Mouse (Mus musculus) midbrain, postnatal 0 days (tissue): Measurements from ENCODE around the gene Rnf25. TPM values are rescaled to one million over a fixed set of nuclear protein-coding genes. Genes with fewer than 3 reads are reported as not detected.

Experiments
- ATAC-seq: fragments of 200-750 bp; cut with Nextera tagmentation; 2 replicates; pipeline ENCODE4 v1.8.0; 2017; ENCODE audit warnings: moderate number of reproducible peaks, mild to moderate bottlenecking, moderate TSS enrichment, moderate library complexity; ENCODE audit not compliant: low FRiP score
- DNase-seq: peaks from one replicate; pipeline ENCODE4 v3.0.0-alpha.2; 2015; ENCODE audit warnings: low spot score
- H3K27ac ChIP-seq: fragments of 300-500 bp; sonication (generic); 2 replicates; pipeline ENCODE4 v1.5.1; 2014; ENCODE audit warnings: low read depth, mild to moderate bottlenecking, low read length, mixed read lengths
- H3K27me3 ChIP-seq: fragments of 300-500 bp; sonication (generic); 2 replicates; pipeline ENCODE4 v1.6.1; 2014; ENCODE audit warnings: low read length, control low read depth, mixed read lengths; ENCODE audit not compliant: insufficient read depth
- H3K36me3 ChIP-seq: fragments of 300-500 bp; sonication (generic); 2 replicates; pipeline ENCODE4 v1.6.1; 2014; ENCODE audit warnings: low read length, control low read depth, mixed read lengths; ENCODE audit not compliant: insufficient read depth
- H3K4me1 ChIP-seq: fragments of 300-500 bp; sonication (generic); 2 replicates; pipeline ENCODE4 v1.6.1; 2014; ENCODE audit warnings: mild to moderate bottlenecking, control low read depth, antibody characterized with exemption, low read length, mixed read lengths; ENCODE audit not compliant: insufficient read depth
- H3K4me2 ChIP-seq: fragments of 300-500 bp; sonication (generic); 2 replicates; pipeline ENCODE4 v1.6.1; 2014; ENCODE audit warnings: low read depth, mild to moderate bottlenecking, low read length, mixed read lengths; ENCODE audit not compliant: poor library complexity, severe bottlenecking
- H3K4me3 ChIP-seq: fragments of 300-500 bp; sonication (generic); 2 replicates; pipeline ENCODE4 v1.5.1; 2014; ENCODE audit warnings: low read depth, mild to moderate bottlenecking, low read length, moderate library complexity
- H3K9ac ChIP-seq: fragments of 300-500 bp; sonication (generic); replicated peaks from 2 replicates; pipeline ENCODE4 v1.6.1; 2014; ENCODE audit warnings: mild to moderate bottlenecking, low read length, moderate library complexity, mixed read lengths; ENCODE audit not compliant: poor library complexity, severe bottlenecking
- H3K9me3 ChIP-seq: fragments of 300-500 bp; sonication (generic); 2 replicates; pipeline ENCODE4 v1.6.1; 2016; ENCODE audit warnings: low read length, control low read depth
- CTCF ChIP-seq: IDR thresholded peaks from 2 replicates; pipeline ENCODE4 v1.5.1; 2016; ENCODE audit warnings: antibody characterized with exemption, mild to moderate bottlenecking
- WGBS: fragments of 180-500 bp; shearing (Covaris S2); extraction: QIAGEN DNeasy Blood & Tissue Kit; methylation state at CpG from one replicate; pipeline ENCODE4 v1.1.7; 2014; 5-methylcytosine and 5-hydroxymethylcytosine counted together
- microRNA-seq: library from miRNA; unstranded; fragments of <30 nt; microRNA quantifications from one replicate; pipeline ENCODE4, GENCODE M21; 2016; ENCODE audit warnings: borderline number of aligned reads
- polyA plus RNA-seq: library from polyadenylated mRNA; unstranded; fragments of >200 nt; fragmentation: Nextera tagmentation; extraction: Ambion mirVana; gene quantifications from 2 replicates; pipeline ENCODE4 v1.2.1, GENCODE M21; 2015
- total RNA-seq: library from RNA; depleted of rRNA; stranded (reverse); fragments of >200 nt; gene quantifications from 2 replicates; pipeline ENCODE4 v1.2.3, GENCODE M21; 2014; rRNA removed

The Rnf25 gene
- total and polyA plus RNA-seq, 2 experiments from 2014 or later: 51.3 to 60.8 TPM

DNA sequence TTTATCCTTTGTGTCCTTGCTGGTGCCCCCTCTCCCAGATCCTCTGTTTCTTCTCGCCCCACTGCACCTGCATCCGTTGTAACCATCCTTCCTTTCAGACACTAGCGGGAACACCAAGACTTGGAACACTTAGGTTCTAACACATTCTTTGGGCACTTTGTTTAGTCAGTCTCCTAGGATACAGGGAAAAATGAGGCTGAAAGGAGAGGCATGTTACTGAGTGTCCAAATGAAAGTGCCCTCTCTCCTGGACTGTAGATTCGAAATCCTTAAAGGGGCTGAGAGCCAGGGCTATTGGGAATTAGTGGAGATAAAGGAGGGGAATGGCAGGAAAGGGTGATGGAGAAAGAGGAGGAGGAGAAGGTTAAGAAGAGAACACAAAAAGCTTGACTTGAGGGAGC, 57.0 kb downstream of the Rnf25 start, which contains the start of gene Usp37:
Usp37 (minus strand) TSS at position 101 of the 400 bp plus-strand sequence.
- H3K4me1 ChIP-seq: peaks cover 5% of the 10 kb centered on the region; the same call in 1 of the 2 replicates
- WGBS: 24% methylated on average over 4 of the region's 4 CpGs
- H3K27ac ChIP-seq: no peak within 1 kb of the TSS
- no peaks in the 10 kb centered on the region for H3K9me3 ChIP-seq
- ATAC-seq (no peak), DNase-seq (peak; percentile 5)
- H3K4me3 ChIP-seq: peak within 1 kb of the TSS; percentile 15; the same call in 1 of the 2 replicates
- no peaks in the 10 kb centered on the region for H3K36me3 ChIP-seq
- peak within 1 kb of the TSS; percentile 19; the same call in 1 of the 2 replicates for H3K9ac ChIP-seq
- no peaks in the 10 kb centered on the region for H3K27me3 ChIP-seq
- TF ChIP-seq CTCF: no peak
- H3K4me2 ChIP-seq: peak within 1 kb of the TSS; percentile 45

Small RNAs within 50 kb of the gene (microRNA-seq; reads per million reads assigned to microRNA genes)
- not detected for gene Gm25035

Other genes with a start within 250 kb of the Rnf25 start
- 2.7 and 4.0 TPM in 2 replicates for gene Catip, start 239.3 kb downstream of the Rnf25 start, total RNA-seq
- 1.6 and 2.4 TPM in 2 replicates for gene Catip, start 239.3 kb downstream of the Rnf25 start, polyA plus RNA-seq
- 7.8 and 12.6 TPM in 2 replicates for gene Slc11a1, start 226.2 kb downstream of the Rnf25 start, total RNA-seq
- 1.3 and 1.7 TPM in 2 replicates for gene Slc11a1, start 226.2 kb downstream of the Rnf25 start, polyA plus RNA-seq
- gene Ctdsp1, start 209.9 kb downstream of the Rnf25 start, total RNA-seq: 23.9 and 29.3 TPM in 2 replicates
- gene Ctdsp1, start 209.9 kb downstream of the Rnf25 start, polyA plus RNA-seq: 11.7 and 12.1 TPM in 2 replicates
- gene Vil1, start 192.0 kb downstream of the Rnf25 start, total RNA-seq: 0.38 and 0.80 TPM in 2 replicates
- 0.31 and 0.43 TPM in 2 replicates for gene Vil1, start 192.0 kb downstream of the Rnf25 start, polyA plus RNA-seq
- gene Cnot9, start 95.3 kb downstream of the Rnf25 start, total RNA-seq: 40.3 and 40.8 TPM in 2 replicates
- 43.0 and 47.4 TPM in 2 replicates for gene Cnot9, start 95.3 kb downstream of the Rnf25 start, polyA plus RNA-seq
- gene Plcd4, start 58.5 kb downstream of the Rnf25 start, total RNA-seq: 4.9 and 9.4 TPM in 2 replicates
- gene Plcd4, start 58.5 kb downstream of the Rnf25 start, polyA plus RNA-seq: 7.1 and 7.3 TPM in 2 replicates
- 19.3 and 25.7 TPM in 2 replicates for gene Usp37, start 57.1 kb downstream of the Rnf25 start, total RNA-seq
- 16.4 and 18.5 TPM in 2 replicates for gene Usp37, start 57.1 kb downstream of the Rnf25 start, polyA plus RNA-seq
- gene Zfp142, start 13.2 kb downstream of the Rnf25 start, total RNA-seq: 14.2 and 16.4 TPM in 2 replicates
- 4.4 and 7.8 TPM in 2 replicates for gene Zfp142, start 13.2 kb downstream of the Rnf25 start, polyA plus RNA-seq
- 14.7 and 19.9 TPM in 2 replicates for gene Bcs1l, start 13.1 kb downstream of the Rnf25 start, total RNA-seq
- gene Bcs1l, start 13.1 kb downstream of the Rnf25 start, polyA plus RNA-seq: 12.4 and 13.6 TPM in 2 replicates
- gene Stk36, start within 50 bp of the Rnf25 start, total RNA-seq: 9.9 and 10.5 TPM in 2 replicates
- 8.7 and 9.6 TPM in 2 replicates for gene Stk36, start within 50 bp of the Rnf25 start, polyA plus RNA-seq
- 25.9 and 26.2 TPM in 2 replicates for gene Ttll4, start 60.3 kb upstream of the Rnf25 start, total RNA-seq
- 4.2 and 4.4 TPM in 2 replicates for gene Ttll4, start 60.3 kb upstream of the Rnf25 start, polyA plus RNA-seq
- 4.4 TPM in 2 replicates for gene Cyp27a1, start 112.2 kb upstream of the Rnf25 start, total RNA-seq
- 2.3 and 2.6 TPM in 2 replicates for gene Cyp27a1, start 112.2 kb upstream of the Rnf25 start, polyA plus RNA-seq
- 0.11 TPM in 1 of 2 replicates, not detected in the other for gene Prkag3, start 147.8 kb upstream of the Rnf25 start, total RNA-seq
- gene Prkag3, start 147.8 kb upstream of the Rnf25 start, polyA plus RNA-seq: 0.09 TPM in 1 of 2 replicates, not detected in the other
- gene Wnt6, start 170.5 kb upstream of the Rnf25 start, total RNA-seq: 6.2 and 8.4 TPM in 2 replicates
- 6.3 and 6.6 TPM in 2 replicates for gene Wnt6, start 170.5 kb upstream of the Rnf25 start, polyA plus RNA-seq
- 0.09 and 0.82 TPM in 2 replicates for gene Wnt10a, start 190.1 kb upstream of the Rnf25 start, total RNA-seq
- 0.10 and 0.38 TPM in 2 replicates for gene Wnt10a, start 190.1 kb upstream of the Rnf25 start, polyA plus RNA-seq